Mouse (Mus musculus): ENCODE measurements around the gene Gm49368.

- no peak for TF ChIP-seq CTCF (IDR thresholded peaks at IDR 0.05; ENCODE audit: low read depth)
- TF ChIP-seq EP300 (IDR thresholded peaks at IDR 0.05; ENCODE audit: low read depth): no peak
Observed at GRCm38 (mm10) chr7:128050739-128051138, 11.7 kb upstream of the Gm49368 start.

Data from heart, postnatal 0 days (tissue).